Mouse (Mus musculus): ENCODE results near the gene Gm17662.

GRCm38 (mm10) chr4:104819891-104820290 is 37.2 kb upstream of the Gm17662 start:
- no peak for TF ChIP-seq POLR2A (IDR thresholded peaks at IDR 0.05; ENCODE audit: control insufficient read depth, extremely low read depth, insufficient read depth, low read length, poor library complexity)
- no peak for TF ChIP-seq CTCF (IDR thresholded peaks at IDR 0.05; ENCODE audit: borderline replicate concordance, control insufficient read depth, extremely low read depth, insufficient read depth, low read length, poor library complexity)

Measured in thymus, adult 2 months (tissue).